Mouse (Mus musculus): Measurements from ENCODE around the gene Slc36a3. TPM values are rescaled to one million over a fixed set of nuclear protein-coding genes. Genes with fewer than 3 reads are reported as not detected.

Slc36a3 gene
- polyA plus RNA-seq, 1 experiment from 2014 or later, result not detected

DNA sequence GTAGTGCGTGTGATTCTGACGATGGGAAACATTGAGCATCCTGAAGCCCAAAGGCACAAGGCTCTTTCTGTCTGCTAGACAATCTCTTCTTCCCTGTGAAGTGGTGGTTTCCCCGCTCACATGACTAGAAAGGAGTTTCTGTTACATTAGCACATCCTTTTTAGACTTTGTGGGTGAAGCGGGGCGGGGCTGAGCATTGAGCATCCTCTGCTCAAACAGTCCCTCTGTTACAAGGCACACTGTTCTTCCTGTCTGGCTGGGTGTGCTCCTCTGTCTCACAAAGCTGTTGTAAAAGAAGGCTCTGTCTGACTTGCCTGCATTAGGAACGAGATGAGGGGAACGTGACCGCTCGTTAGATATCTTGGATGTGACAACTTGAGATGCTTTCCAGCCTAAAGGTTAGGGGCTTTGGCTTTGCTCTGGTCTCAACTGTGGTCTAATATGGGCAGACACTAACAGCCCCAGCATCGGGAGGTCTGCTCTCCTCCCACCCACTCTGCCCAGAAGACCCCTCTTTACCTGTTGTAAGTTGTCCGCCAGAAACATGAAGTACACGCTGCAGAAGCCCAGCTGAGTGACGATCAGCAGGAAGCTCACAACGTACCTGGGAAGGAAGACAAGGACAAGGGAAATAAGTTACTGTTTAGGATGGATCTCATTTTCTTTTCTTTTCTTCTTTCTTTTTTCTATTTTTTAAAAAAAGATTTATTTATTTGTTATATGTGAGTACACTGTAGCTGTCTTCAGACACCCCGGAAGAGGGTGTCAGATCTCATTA is 14.5 kb downstream of the Slc36a3 start:
- WGBS, result 77% methylated on average over 15 of the region's 15 CpGs
- Histone ChIP-seq H3K36me3 (no peaks in the 10 kb centered on the region), H3K4me2 (replicated peaks) (no peak overlapping the region), H3K9me3 (no peaks in the 10 kb centered on the region), H3K27ac (no peak overlapping the region), H3K4me1 (0 out of 2 replicates have a peak, but pooled peaks cover 2% of the 10 kb centered on the region), H3K27me3 (replicated peaks) (no peaks in the 10 kb centered on the region), H3K9ac (no peak overlapping the region), H3K4me3 (no peak overlapping the region)
- ATAC-seq (ENCODE audit: low FRiP score, low read depth), result no peak

DNA sequence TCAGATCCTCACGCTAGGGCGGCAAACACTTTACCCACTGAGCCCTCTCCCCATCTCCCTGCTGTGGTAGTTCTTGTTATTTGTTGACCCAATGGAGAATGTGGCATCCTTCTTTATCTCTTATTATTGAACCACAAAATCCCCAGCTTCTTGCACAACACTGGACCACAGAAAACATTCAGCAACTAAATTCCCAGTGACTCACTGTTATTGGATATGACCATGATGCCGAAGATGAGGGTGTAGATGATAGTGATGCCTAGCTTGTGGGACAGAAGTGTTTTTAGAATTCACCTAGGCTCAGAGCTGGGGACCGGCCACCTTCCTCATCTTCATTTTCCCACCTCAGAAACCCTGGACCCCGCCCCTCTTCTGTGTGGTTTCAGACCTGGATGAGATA is 16.6 kb downstream of the Slc36a3 start:
- Histone ChIP-seq H3K4me2 (replicated peaks) (no peak overlapping the region), H3K27me3 (replicated peaks) (no peaks in the 10 kb centered on the region), H3K9me3 (no peaks in the 10 kb centered on the region), H3K4me1 (0 out of 2 replicates have a peak, but pooled peaks cover 2% of the 10 kb centered on the region), H3K9ac (no peak overlapping the region), H3K36me3 (no peaks in the 10 kb centered on the region), H3K27ac (no peak overlapping the region), H3K4me3 (no peak overlapping the region)
- no peak for ATAC-seq (ENCODE audit: low FRiP score, low read depth)
- 93% methylated on average over 5 of the region's 5 CpGs for WGBS

DNA sequence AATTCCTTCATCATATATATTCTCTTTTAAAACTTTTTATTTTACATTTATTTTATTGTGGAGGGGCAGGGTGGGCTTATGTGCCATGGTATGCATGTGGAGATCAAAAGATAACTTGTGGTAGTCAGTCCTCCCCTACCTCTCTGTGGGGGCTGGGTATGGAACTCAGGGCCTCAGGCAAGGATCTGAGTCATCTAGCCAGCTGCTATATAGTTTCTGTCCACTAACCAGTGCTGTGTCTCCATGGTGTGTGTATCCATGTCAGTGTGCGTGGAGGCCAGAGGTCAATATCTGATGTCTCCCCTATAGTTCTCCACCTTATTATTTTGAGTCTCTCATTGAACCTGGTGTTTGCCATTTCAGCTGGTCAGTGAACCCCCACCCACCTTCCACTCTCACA is 17.1 kb downstream of the Slc36a3 start:
- H3K27me3 ChIP-seq (replicated peaks), result no peaks in the 10 kb centered on the region
- H3K36me3 ChIP-seq, result no peaks in the 10 kb centered on the region
- no peak overlapping the region for H3K4me3 ChIP-seq
- WGBS, result 85% methylated on average over 1 of the region's 1 CpGs
- no peak overlapping the region for H3K4me2 ChIP-seq (replicated peaks)
- H3K27ac ChIP-seq, result no peak overlapping the region
- H3K9me3 ChIP-seq, result no peaks in the 10 kb centered on the region
- no peaks in the 10 kb centered on the region for H3K4me1 ChIP-seq
- no peak overlapping the region for H3K9ac ChIP-seq
- no peak for ATAC-seq (ENCODE audit: low FRiP score, low read depth)

- Histone ChIP-seq H3K4me2 (replicated peaks) (no peak overlapping the region), H3K4me1 (no peaks in the 10 kb centered on the region), H3K27me3 (replicated peaks) (no peaks in the 10 kb centered on the region), H3K36me3 (no peaks in the 10 kb centered on the region), H3K4me3 (no peak overlapping the region), H3K27ac (no peak overlapping the region), H3K9ac (no peak overlapping the region), H3K9me3 (no peaks in the 10 kb centered on the region)
- ATAC-seq (ENCODE audit: low FRiP score, low read depth), result no peak
- 84% methylated on average over 1 of the region's 1 CpGs for WGBS
These were observed 18.3 kb downstream of the Slc36a3 start for GRCm38 (mm10) chr11:55133204-55133603.

GRCm38 (mm10) chr11:55131946-55132345 is 19.6 kb downstream of the Slc36a3 start:
- WGBS, result 82% methylated on average over 1 of the region's 1 CpGs

DNA sequence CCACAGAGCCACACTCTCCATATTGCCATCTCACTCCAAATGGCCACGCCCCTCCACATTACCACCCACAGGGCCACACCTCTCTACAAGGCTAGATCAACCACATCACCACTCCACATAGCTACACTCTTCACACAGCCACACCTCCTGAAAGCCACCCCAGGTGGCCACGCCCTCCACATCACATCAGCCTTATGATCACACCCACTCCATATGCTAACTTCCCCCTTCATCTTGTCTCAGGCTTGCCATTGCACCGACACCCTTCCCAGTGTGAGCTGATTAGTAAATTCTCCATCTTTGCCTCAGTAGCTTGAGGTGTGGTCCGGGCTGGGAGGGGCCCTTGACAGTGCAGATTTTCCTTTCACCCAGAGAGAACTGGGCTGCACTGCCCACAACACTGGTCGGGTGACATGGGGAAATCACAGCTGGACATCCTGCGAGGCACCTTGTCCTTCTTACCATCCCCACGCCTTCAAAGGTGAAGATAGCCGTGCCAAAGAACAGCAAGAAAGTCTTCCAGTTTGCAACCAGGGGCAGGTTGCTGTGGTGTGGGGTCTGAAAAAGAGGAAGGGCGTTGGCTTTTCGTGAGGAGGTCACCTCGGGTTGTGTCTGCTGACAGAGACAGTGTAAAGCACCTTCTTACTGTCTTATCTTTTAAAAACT is 20.3 kb downstream of the Slc36a3 start:
- H3K4me3 ChIP-seq, result no peak overlapping the region
- no peaks in the 10 kb centered on the region for H3K27me3 ChIP-seq (replicated peaks)
- no peak overlapping the region for H3K27ac ChIP-seq
- no peaks in the 10 kb centered on the region for H3K36me3 ChIP-seq
- no peaks in the 10 kb centered on the region for H3K4me1 ChIP-seq
- H3K9ac ChIP-seq, result no peak overlapping the region
- ATAC-seq (ENCODE audit: low FRiP score, low read depth), result no peak
- H3K4me2 ChIP-seq (replicated peaks), result no peak overlapping the region
- WGBS, result 91% methylated on average over 11 of the region's 11 CpGs
- H3K9me3 ChIP-seq, result no peaks in the 10 kb centered on the region

More at GRCm38 (mm10) chr11:55131946-55132345, 19.6 kb downstream of the Slc36a3 start:
- no peaks in the 10 kb centered on the region for H3K4me1 ChIP-seq
- no peak for ATAC-seq (ENCODE audit: low FRiP score, low read depth)
- no peaks in the 10 kb centered on the region for H3K36me3 ChIP-seq
- no peak overlapping the region for H3K4me3 ChIP-seq
- no peaks in the 10 kb centered on the region for H3K27me3 ChIP-seq (replicated peaks)
- H3K9ac ChIP-seq, result no peak overlapping the region
- no peak overlapping the region for H3K4me2 ChIP-seq (replicated peaks)
- no peaks in the 10 kb centered on the region for H3K9me3 ChIP-seq
- no peak overlapping the region for H3K27ac ChIP-seq

DNA sequence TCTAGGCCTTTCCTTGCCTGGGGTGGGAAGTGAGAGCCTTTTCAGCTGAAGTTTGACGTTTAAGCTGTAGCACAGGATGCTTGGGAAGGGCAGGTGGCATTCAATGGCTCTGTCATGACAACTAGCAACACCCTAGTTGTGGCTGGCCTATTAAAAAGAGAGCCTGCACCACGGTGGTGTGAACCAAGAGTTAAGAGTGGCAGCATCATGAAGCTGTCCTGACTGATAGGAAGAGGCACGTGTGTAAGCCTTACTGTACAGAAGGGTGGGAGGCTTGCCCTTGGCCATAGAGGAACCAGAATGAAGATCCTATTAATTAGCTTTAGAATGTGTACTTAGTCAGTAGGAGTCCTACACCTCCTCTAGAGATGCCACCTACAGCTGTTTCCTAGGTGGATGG is 23.1 kb downstream of the Slc36a3 start:
- ATAC-seq (ENCODE audit: low FRiP score, low read depth), result no peak
- Histone ChIP-seq H3K4me2 (replicated peaks) (no peak overlapping the region), H3K27me3 (replicated peaks) (no peaks in the 10 kb centered on the region), H3K9me3 (no peaks in the 10 kb centered on the region), H3K27ac (no peak overlapping the region), H3K9ac (no peak overlapping the region), H3K4me3 (no peak overlapping the region), H3K4me1 (no peaks in the 10 kb centered on the region), H3K36me3 (no peaks in the 10 kb centered on the region)
- 75% methylated on average over 3 of the region's 3 CpGs for WGBS

- ATAC-seq (ENCODE audit: low FRiP score, low read depth), result no peak
- Histone ChIP-seq H3K36me3 (no peaks in the 10 kb centered on the region), H3K4me2 (replicated peaks) (no peak overlapping the region), H3K4me1 (no peaks in the 10 kb centered on the region), H3K9me3 (no peaks in the 10 kb centered on the region), H3K27me3 (replicated peaks) (no peaks in the 10 kb centered on the region), H3K4me3 (no peak overlapping the region), H3K9ac (no peak overlapping the region), H3K27ac (no peak overlapping the region)
- WGBS, result 88% methylated on average over 6 of the region's 6 CpGs
These were observed 23.6 kb downstream of the Slc36a3 start for GRCm38 (mm10) chr11:55127937-55128336.

- no peak overlapping the region for H3K9ac ChIP-seq
- no peaks in the 10 kb centered on the region for H3K9me3 ChIP-seq
- H3K27ac ChIP-seq, result no peak overlapping the region
These were observed 24.8 kb downstream of the Slc36a3 start for GRCm38 (mm10) chr11:55126663-55127062.

DNA sequence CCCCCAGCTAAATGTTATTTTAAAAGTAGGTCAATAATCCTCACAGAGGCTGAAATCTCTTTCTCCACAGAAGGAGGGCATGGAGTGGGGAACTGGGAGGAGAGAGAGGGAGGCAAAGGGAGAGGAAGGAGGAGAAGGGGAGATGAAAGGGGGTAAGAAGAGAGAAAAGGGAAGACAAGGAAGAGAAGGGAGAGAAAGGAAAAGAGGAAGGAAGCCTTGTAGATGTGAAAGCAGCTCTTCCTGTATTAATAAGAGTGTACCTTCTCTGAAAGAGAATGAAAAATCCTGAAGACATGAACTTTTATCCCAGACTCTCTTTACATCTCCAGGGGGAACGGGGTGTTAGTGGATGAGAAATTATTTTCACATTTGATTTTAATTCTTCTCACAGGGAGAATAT is 30.1 kb downstream of the Slc36a3 start:
- Histone ChIP-seq H3K9me3 (peaks cover 10% of the 10 kb centered on the region; the same call in 1 of the 2 replicates), H3K27ac (no peak overlapping the region), H3K36me3 (no peaks in the 10 kb centered on the region), H3K4me3 (no peak overlapping the region), H3K4me2 (replicated peaks) (no peak overlapping the region), H3K4me1 (no peaks in the 10 kb centered on the region), H3K9ac (no peak overlapping the region), H3K27me3 (replicated peaks) (no peaks in the 10 kb centered on the region)
- WGBS, result 85% methylated on average over 1 of the region's 1 CpGs
- ATAC-seq (ENCODE audit: low FRiP score, low read depth), result no peak

More at GRCm38 (mm10) chr11:55126663-55127062, 24.8 kb downstream of the Slc36a3 start:
- Histone ChIP-seq H3K27me3 (replicated peaks) (no peaks in the 10 kb centered on the region), H3K4me3 (no peak overlapping the region), H3K36me3 (no peaks in the 10 kb centered on the region), H3K4me2 (replicated peaks) (no peak overlapping the region), H3K4me1 (no peaks in the 10 kb centered on the region)
- 88% methylated on average over 3 of the region's 3 CpGs for WGBS
- no peak for ATAC-seq (ENCODE audit: low FRiP score, low read depth)

DNA sequence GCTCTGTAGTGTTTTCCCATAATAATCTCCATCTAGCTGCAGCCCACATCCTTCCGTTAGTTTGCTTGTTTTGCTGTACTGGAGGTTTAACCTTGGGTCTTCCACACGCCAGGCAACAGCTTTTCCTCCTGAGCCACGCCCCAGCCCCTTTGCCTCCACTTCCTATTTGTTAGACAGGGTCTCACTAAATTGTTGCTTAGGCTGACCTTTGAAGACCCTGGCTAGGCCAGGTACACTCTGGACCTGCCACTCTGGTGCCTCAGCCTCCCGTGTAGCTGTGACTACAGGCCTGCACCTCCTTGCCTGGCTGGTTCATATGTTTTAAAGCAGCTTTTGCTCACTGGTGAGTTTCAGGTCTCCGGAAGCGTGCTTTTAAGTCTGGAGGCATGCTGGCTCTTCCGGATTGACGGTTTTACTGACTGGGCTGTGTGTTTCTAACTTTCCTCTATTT is 30.7 kb downstream of the Slc36a3 start:
- Histone ChIP-seq H3K27me3 (replicated peaks) (no peaks in the 10 kb centered on the region), H3K9me3 (peaks cover 10% of the 10 kb centered on the region; the same call in 1 of the 2 replicates)
- 86% methylated on average over 8 of the region's 8 CpGs for WGBS

DNA sequence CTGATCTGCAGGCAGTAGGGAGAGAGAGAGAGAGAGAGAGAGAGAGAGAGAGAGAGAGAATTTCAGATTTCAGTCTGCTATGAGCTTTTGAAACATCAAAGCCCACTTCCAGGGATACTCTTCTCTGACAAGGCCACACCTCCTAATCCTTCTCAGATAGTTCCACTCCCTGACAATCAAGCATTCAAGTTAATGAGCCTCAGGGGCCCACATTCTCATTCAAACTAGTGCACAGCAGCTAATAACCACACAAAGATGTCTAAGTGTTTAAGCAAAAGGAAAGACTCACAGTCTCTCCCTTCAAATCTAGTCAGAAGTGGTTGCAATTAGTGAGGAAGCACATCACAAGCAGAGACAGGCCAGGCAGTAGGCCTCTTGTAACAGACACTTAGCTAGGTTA is 31.2 kb downstream of the Slc36a3 start:
- H3K9me3 ChIP-seq, result peaks cover 10% of the 10 kb centered on the region; the same call in 1 of the 2 replicates
- H3K27me3 ChIP-seq (replicated peaks), result no peaks in the 10 kb centered on the region
- H3K4me3 ChIP-seq, result no peak overlapping the region
- H3K9ac ChIP-seq, result no peak overlapping the region
- H3K4me2 ChIP-seq (replicated peaks), result no peak overlapping the region
- no peaks in the 10 kb centered on the region for H3K4me1 ChIP-seq
- H3K36me3 ChIP-seq, result no peaks in the 10 kb centered on the region
- no peak for ATAC-seq (ENCODE audit: low FRiP score, low read depth)
- H3K27ac ChIP-seq, result no peak overlapping the region

More for the DNA sequence above, 30.7 kb downstream of the Slc36a3 start:
- Histone ChIP-seq H3K4me3 (no peak overlapping the region), H3K4me1 (no peaks in the 10 kb centered on the region), H3K27ac (no peak overlapping the region), H3K36me3 (no peaks in the 10 kb centered on the region), H3K4me2 (replicated peaks) (no peak overlapping the region), H3K9ac (no peak overlapping the region)
- no peak for ATAC-seq (ENCODE audit: low FRiP score, low read depth)
